Mouse (Mus musculus) bone marrow macrophage, adult 2 months (primary cell): ENCODE measurements around the gene Car14. TPM values are rescaled to one million over a fixed set of nuclear protein-coding genes. Genes with fewer than 3 reads are reported as not detected.
A peak's percentile ranks its signal among the peaks of the same experiment; 100 is the strongest.

ENCODE experiments used
- H3K27ac ChIP-seq: 2 replicates; pipeline ENCODE4 v1.5.1; 2012; ENCODE audit warnings: low read depth, low read length; ENCODE audit not compliant: insufficient read depth
- H3K4me1 ChIP-seq: 2 replicates; pipeline ENCODE4 v1.6.1; 2012; ENCODE audit warnings: low read length; ENCODE audit not compliant: control insufficient read depth, insufficient read depth
- H3K4me3 ChIP-seq: 2 replicates; pipeline ENCODE4 v1.5.1; 2012; ENCODE audit warnings: mild to moderate bottlenecking, low read length, moderate library complexity; ENCODE audit not compliant: insufficient read depth
- CTCF ChIP-seq: IDR thresholded peaks from 2 replicates; pipeline ENCODE4 v1.5.1; 2012; ENCODE audit warnings: low read depth, mild to moderate bottlenecking, low read length, moderate library complexity
- POLR2A ChIP-seq: IDR thresholded peaks from 2 replicates; pipeline ENCODE4 v1.6.1; 2012; ENCODE audit warnings: mild to moderate bottlenecking, low read depth, low read length, borderline replicate concordance
- polyA plus RNA-seq: library from polyadenylated mRNA; stranded (reverse); fragments of >200 nt; gene quantifications from 2 replicates; pipeline ENCODE4 v1.2.4, GENCODE M21; 2012; ENCODE audit not compliant: missing spikeins, insufficient read depth, insufficient read length

Gene Car14
- polyA plus RNA-seq, 1 experiment, result not detected

DNA sequence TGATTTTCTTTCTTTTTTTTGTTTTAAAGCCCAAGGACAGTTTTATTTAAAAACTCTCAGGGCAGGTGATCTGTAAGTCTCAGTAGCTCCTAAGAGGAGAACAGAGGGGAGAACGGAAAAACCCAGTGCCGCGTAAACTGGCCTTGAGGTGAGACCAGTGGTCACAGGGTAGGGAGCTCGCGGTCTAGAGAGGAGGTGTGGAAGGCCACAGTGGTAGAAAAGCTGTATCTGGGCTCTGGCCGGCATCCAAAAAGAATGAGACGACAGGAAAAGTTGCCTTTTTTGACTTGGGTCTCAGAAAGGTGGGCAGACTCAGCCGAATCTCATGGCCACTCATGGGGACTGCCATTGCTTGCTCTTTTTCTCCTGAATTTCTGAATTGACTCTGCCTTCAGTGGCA is 33.7 kb upstream of the Car14 start:
- no peak overlapping the region for H3K4me3 ChIP-seq
- no peak for TF ChIP-seq POLR2A
- no peak for TF ChIP-seq CTCF
- H3K4me1 ChIP-seq, result peaks cover 8% of the 10 kb centered on the region
- H3K27ac ChIP-seq, result no peak overlapping the region

DNA sequence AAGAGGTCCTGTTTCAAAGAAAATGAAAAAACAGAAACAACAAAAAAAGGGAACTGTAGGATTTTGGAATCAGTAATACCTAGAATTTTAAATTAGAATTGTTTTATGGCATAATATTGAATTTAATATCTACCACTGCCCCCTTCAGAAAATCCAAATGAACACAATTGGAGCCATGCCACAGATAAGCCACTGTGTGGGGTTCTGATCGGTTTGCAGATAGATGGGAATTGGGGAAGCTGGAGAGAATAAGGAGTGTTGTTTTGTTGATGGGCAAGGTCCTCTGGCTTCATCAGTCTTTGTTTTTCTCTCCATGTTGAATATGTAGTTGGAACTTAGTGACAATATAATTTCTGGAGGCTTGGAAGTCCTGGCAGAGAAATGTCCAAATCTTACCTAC is 30.0 kb upstream of the Car14 start:
- H3K4me1 ChIP-seq, result peaks cover 9% of the 10 kb centered on the region
- no peak overlapping the region for H3K4me3 ChIP-seq
- TF ChIP-seq CTCF (no peak), POLR2A (no peak)
- H3K27ac ChIP-seq, result no peak overlapping the region

DNA sequence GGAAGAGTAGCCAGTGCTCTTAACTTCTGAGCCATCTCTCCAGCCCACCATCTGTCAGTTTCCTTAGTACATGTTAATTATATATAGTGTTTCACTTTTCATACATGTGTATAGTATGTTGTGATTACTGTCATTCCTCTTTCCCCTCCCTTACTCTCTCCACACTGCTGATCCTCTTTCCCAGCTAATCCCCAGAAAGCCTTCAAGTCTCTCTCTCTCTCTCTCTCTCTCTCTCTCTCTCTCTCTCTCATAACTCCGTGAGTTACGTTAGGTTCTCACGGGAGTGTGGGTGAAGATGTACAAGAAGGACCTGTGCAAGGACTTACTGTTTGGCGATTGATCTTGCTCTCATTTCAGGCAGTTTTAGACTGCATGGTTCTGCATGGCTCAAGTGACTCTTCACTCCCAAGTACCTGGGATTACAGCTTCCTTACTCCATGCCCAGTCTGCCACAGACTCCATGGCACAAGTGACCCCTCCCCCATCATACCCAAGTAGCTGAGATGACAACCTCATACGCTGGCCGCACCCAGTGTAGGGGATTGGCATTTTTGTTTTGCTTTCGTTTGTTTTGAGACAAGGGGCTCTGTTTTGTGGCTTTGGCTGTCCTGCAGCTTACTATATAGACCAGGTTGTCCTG is 28.7 kb upstream of the Car14 start:
- TF ChIP-seq POLR2A, result no peak
- TF ChIP-seq CTCF, result no peak
- H3K4me1 ChIP-seq, result peaks cover 9% of the 10 kb centered on the region
- no peak overlapping the region for H3K27ac ChIP-seq
- no peak overlapping the region for H3K4me3 ChIP-seq

- no peak overlapping the region for H3K27ac ChIP-seq
- no peak overlapping the region for H3K4me3 ChIP-seq
- TF ChIP-seq CTCF (no peak), POLR2A (no peak)
- H3K4me1 ChIP-seq, result peaks cover 11% of the 10 kb centered on the region
Observed at GRCm38 (mm10) chr3:95932566-95932965, 28.1 kb upstream of the Car14 start.

- H3K4me1 ChIP-seq, result peaks cover 11% of the 10 kb centered on the region
- no peak for TF ChIP-seq CTCF
- no peak for TF ChIP-seq POLR2A
- H3K4me3 ChIP-seq, result no peak overlapping the region
- no peak overlapping the region for H3K27ac ChIP-seq
Observed at GRCm38 (mm10) chr3:95932157-95932556, 27.7 kb upstream of the Car14 start.

- no peak for TF ChIP-seq POLR2A
- TF ChIP-seq CTCF, result no peak
- no peak overlapping the region for H3K27ac ChIP-seq
Observed at GRCm38 (mm10) chr3:95931471-95931870, 27.0 kb upstream of the Car14 start.

GRCm38 (mm10) chr3:95930471-95930789 is 25.9 kb upstream of the Car14 start:
- peaks cover 11% of the 10 kb centered on the region for H3K4me1 ChIP-seq
- peak overlapping the region; percentile 74 for H3K27ac ChIP-seq
- H3K4me3 ChIP-seq, result peak overlapping the region; percentile 98
- no peak for TF ChIP-seq POLR2A

More at GRCm38 (mm10) chr3:95931471-95931870, 27.0 kb upstream of the Car14 start:
- Histone ChIP-seq H3K4me3 (no peak overlapping the region), H3K4me1 (peaks cover 11% of the 10 kb centered on the region)

- Histone ChIP-seq H3K27ac (peak overlapping the region; percentile 74), H3K4me1 (peaks cover 11% of the 10 kb centered on the region), H3K4me3 (peak overlapping the region; percentile 98)
- no peak for TF ChIP-seq POLR2A
- 0 out of 2 replicates have a peak, but pooled peaks have one; percentile 17 for TF ChIP-seq CTCF
Observed at GRCm38 (mm10) chr3:95929581-95930470, 25.3 kb upstream of the Car14 start.

DNA sequence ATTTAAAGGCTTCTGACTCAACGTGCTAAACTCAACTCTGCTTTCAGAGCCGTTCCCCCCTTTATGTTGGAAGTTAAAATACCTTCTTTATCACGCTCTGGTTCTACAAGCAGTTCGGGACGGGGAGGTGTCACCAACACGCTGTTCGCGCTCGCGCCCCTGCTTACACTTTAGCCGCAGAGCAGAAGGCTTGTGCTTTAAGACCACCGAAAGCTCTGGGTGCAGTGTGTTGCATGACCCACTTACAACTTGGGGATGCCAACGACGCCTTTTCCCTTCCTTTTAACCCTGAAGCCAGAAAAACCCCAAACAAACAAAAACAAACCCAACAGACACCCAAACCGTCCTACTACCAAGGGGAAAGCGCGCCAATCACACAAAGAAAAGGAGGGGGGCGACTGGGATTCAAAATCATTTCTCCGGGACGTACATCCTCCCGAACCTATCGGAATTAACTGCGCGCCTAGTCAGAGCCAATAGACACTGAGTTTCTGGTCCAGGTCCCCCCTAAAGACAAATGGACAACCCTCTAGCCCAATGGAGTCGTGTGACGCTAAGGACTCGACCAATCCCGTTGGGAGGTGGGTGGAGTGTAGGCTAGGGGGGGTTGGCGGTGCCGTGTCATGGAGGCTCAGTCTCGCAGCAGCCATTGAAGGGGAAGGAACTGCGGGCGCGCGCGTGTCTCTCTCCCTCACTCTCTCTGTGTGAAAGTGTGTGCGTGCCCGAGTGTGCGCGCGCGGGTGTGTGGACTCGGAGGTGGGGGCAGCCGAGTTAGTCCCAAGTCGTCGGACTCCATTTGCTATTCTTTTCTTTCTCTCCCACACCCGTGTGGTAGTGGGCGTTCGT is 24.4 kb upstream of the Car14 start, which contains the start of gene Anp32e:
TSS of gene Anp32e (plus strand) at position 589 of the 846 bp plus-strand sequence.
- peak within 1 kb of the TSS; percentile 98 for H3K4me3 ChIP-seq
- H3K4me1 ChIP-seq, result peaks cover 9% of the 10 kb centered on the region
- H3K27ac ChIP-seq, result peak within 1 kb of the TSS; percentile 74
- TF ChIP-seq CTCF, result no peak; the same call in 1 of the 2 replicates

- Histone ChIP-seq H3K27ac (peak overlapping the region; percentile 42; the same call in 1 of the 2 replicates), H3K4me1 (peaks cover 7% of the 10 kb centered on the region; the same call in 1 of the 2 replicates), H3K4me3 (peak overlapping the region; percentile 60)
- TF ChIP-seq CTCF, result no peak
- no peak for TF ChIP-seq POLR2A
Observed at GRCm38 (mm10) chr3:95928261-95928657, 23.8 kb upstream of the Car14 start.
